Comparison of ENCODE assay signal across 8 mouse cellular contexts in the genomic region with DNA sequence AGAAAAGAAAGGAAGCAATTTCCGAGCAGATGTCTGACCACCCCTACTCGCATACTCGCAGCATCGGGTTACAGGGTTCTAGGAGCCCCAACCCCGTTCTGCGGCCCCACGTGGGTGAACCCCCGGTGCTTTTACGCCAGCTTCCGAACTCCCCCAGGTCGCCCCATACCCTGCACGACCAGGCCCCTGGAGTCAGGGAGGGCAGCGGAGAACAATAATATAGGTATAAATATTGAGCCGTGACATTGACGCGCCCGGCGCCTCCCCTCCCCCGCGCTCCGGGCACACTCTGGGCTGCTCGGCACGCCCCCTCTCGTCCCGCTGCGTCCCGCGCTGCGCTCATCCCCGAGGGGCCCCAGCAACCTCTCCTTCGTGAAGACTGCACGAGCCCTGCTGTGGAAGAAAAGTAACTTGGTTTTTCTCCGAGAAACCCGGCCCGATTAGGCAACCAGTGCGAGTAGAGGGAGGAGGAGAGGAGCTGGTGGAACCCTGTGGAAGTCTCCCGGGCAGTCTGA. TPM values are rescaled to one million over a fixed set of nuclear protein-coding genes. Genes with fewer than 3 reads are reported as not detected.
A peak's percentile ranks its signal among the peaks of the same experiment; 100 is the strongest.
DNase-seq lines count a peak whose midpoint lies in the region; ATAC-seq lines count a peak whose summit lies in the region.

No protein-coding gene starts in this region.

- peaks cover 38% of the 10 kb centered on the region for H3K4me1 ChIP-seq in erythroblast, embryonic 14.5 days (ENCODE audit: control insufficient read depth)
- no peaks in the 10 kb centered on the region for H3K4me1 ChIP-seq in heart, embryonic 14.5 days (ENCODE audit: control insufficient read depth in 2 of 2, insufficient read depth in 2 of 2, low read length in 2 of 2)
- no peaks in the 10 kb centered on the region; the same call in 1 of the 2 replicates for H3K4me1 ChIP-seq in liver, embryonic 16.5 days (ENCODE audit: control insufficient read depth, low read depth, low read length)
- H3K4me1 ChIP-seq in neural tube, embryonic 12.5 days = peaks cover 18% of the 10 kb centered on the region

- ATAC-seq in heart, embryonic 14.5 days (ENCODE audit: insufficient number of reproducible peaks, insufficient read depth, low FRiP score, low read depth) = peak; percentile 69
- ATAC-seq in liver, embryonic 16.5 days (ENCODE audit: low read depth) = peak; percentile 53
- ATAC-seq in neural tube, embryonic 12.5 days (ENCODE audit: low FRiP score, low read depth) = peak; percentile 58

- H3K4me3 ChIP-seq in erythroblast, embryonic 14.5 days (replicated peaks) = peak overlapping the region; percentile 67
- H3K4me3 ChIP-seq in heart, embryonic 14.5 days (ENCODE audit: control insufficient read depth in 1 of 2, insufficient read depth in 1 of 2, low read depth in 1 of 2, low read length in 2 of 2) = peak overlapping the region; percentile 84 to 87
- peak overlapping the region; percentile 74 for H3K4me3 ChIP-seq in liver, embryonic 16.5 days (ENCODE audit: low read depth, low read length)
- H3K4me3 ChIP-seq in neural tube, embryonic 12.5 days = peak overlapping the region; percentile 53

- peak; percentile 72 for DNase-seq in CD4-positive, CD25-positive, alpha-beta regulatory T cell, adult 2 months (ENCODE audit: low read depth, low spot score)
- DNase-seq in adrenal gland, postnatal 25 days = peak; percentile 75
- DNase-seq in kidney, postnatal 10 days = peak; percentile 79
- peak; percentile 79 for DNase-seq in testis, postnatal 10 days (ENCODE audit: low spot score)

- H3K9me3 ChIP-seq in erythroblast, embryonic 14.5 days (ENCODE audit: control insufficient read depth, low read length) = no peaks in the 10 kb centered on the region
- H3K9me3 ChIP-seq in heart, embryonic 14.5 days (ENCODE audit: control insufficient read depth, low read length) = no peaks in the 10 kb centered on the region
- H3K9me3 ChIP-seq in liver, embryonic 16.5 days (replicated peaks; ENCODE audit: control insufficient read depth, low read length) = no peaks in the 10 kb centered on the region
- no peaks in the 10 kb centered on the region for H3K9me3 ChIP-seq in neural tube, embryonic 12.5 days

- H3K4me2 ChIP-seq in heart, embryonic 14.5 days (ENCODE audit: low read length) = peak overlapping the region; percentile 93
- H3K4me2 ChIP-seq in liver, embryonic 16.5 days (ENCODE audit: low read depth, low read length) = peak overlapping the region; percentile 91
- peak overlapping the region; percentile 96 for H3K4me2 ChIP-seq in neural tube, embryonic 12.5 days (replicated peaks)

- peaks cover 22% of the 10 kb centered on the region for H3K27me3 ChIP-seq in erythroblast, embryonic 14.5 days (ENCODE audit: control insufficient read depth)
- H3K27me3 ChIP-seq in heart, embryonic 14.5 days (ENCODE audit: control insufficient read depth, insufficient read depth, low read length) = no peaks in the 10 kb centered on the region
- no peaks in the 10 kb centered on the region; the same call in 1 of the 2 replicates for H3K27me3 ChIP-seq in liver, embryonic 16.5 days (ENCODE audit: control insufficient read depth, insufficient read depth, low read depth, low read length)
- peaks cover 27% of the 10 kb centered on the region for H3K27me3 ChIP-seq in neural tube, embryonic 12.5 days (replicated peaks)

- H3K9ac ChIP-seq in heart, embryonic 14.5 days (ENCODE audit: low read length) = peak overlapping the region; percentile 85
- peak overlapping the region; percentile 71 for H3K9ac ChIP-seq in liver, embryonic 16.5 days (ENCODE audit: low read depth, low read length)
- H3K9ac ChIP-seq in neural tube, embryonic 12.5 days = peak overlapping the region; percentile 69

- whole genome bisulfite sequencing in heart, embryonic 14.5 days = under 1% methylated on average over 36 of the region's 37 CpGs
- WGBS in liver, embryonic 16.5 days (ENCODE audit: insufficient replicate concordance) = 0% methylated on average over 35 of the region's 37 CpGs
- under 1% methylated on average over 37 of the region's 37 CpGs for WGBS in neural tube, embryonic 12.5 days

- peak overlapping the region; percentile 85 to 92 for H3K27ac ChIP-seq in heart, embryonic 14.5 days (replicated peaks in 1 of 2; ENCODE audit: control insufficient read depth in 1 of 2, insufficient read depth in 1 of 2, low read depth in 2 of 2, low read length in 2 of 2)
- peak overlapping the region; percentile 79 for H3K27ac ChIP-seq in liver, embryonic 16.5 days (ENCODE audit: low read length)
- H3K27ac ChIP-seq in neural tube, embryonic 12.5 days = no peak overlapping the region

- no peaks in the 10 kb centered on the region; the same call in 1 of the 2 replicates for H3K36me3 ChIP-seq in erythroblast, embryonic 14.5 days (ENCODE audit: control insufficient read depth)
- 0 out of 2 replicates have a peak, but pooled peaks cover 7% of the 10 kb centered on the region for H3K36me3 ChIP-seq in heart, embryonic 14.5 days (ENCODE audit: control insufficient read depth, insufficient read depth, low read length)
- H3K36me3 ChIP-seq in liver, embryonic 16.5 days (ENCODE audit: control insufficient read depth, insufficient read depth) = no peaks in the 10 kb centered on the region
- H3K36me3 ChIP-seq in neural tube, embryonic 12.5 days = no peaks in the 10 kb centered on the region

RNA-seq across cellular contexts. Expression of a gene that starts 2.3 kb away (rescaled TPM):
- total RNA-seq in adrenal gland, postnatal 25 days (2021) = 19.1 and 27.0 TPM in 2 replicates
- 0.03 and 0.21 TPM in 2 replicates for polyA plus RNA-seq in erythroblast, embryonic 14.5 days (2012)
- polyA plus RNA-seq in heart, embryonic 14.5 days (2014; fragmentation: Nextera tagmentation; extraction: Ambion mirVana) = 32.1 and 34.3 TPM in 2 replicates
- polyA plus RNA-seq in liver, embryonic 16.5 days (2015; fragmentation: Nextera tagmentation; extraction: Ambion mirVana) = 15.8 and 16.0 TPM in 2 replicates
- 18.5 and 27.5 TPM in 2 replicates for polyA plus RNA-seq in neural tube, embryonic 12.5 days (2016; fragmentation: Nextera tagmentation; extraction: Ambion mirVana)

Comparison
In these comparisons a context has a peak if more than half of its experiments do, and no peak if none do; other contexts are left out.
1. RNA of a gene that starts 2.3 kb away (polyA plus RNA-seq): 32.1 to 34.3 TPM in heart, embryonic 14.5 days, 18.5 to 27.5 TPM in neural tube, embryonic 12.5 days and 15.8 to 16.0 TPM in liver, embryonic 16.5 days; 0.03 to 0.21 TPM in erythroblast, embryonic 14.5 days; every median in the first group is over 10 times any median in the second.
2. Peak in every context shown above with its lines, with median percentiles within 50 percentile points of each other: DNase-seq, H3K4me3 ChIP-seq, ATAC-seq, H3K4me2 ChIP-seq and H3K9ac ChIP-seq.